Mouse (Mus musculus): Measurements from ENCODE around the gene Lrrc7. TPM values are rescaled to one million over a fixed set of nuclear protein-coding genes. Genes with fewer than 3 reads are reported as not detected.
"Not testable (repeated sequence)": the region's sequence is repeated elsewhere in the genome, so short reads cannot be mapped to it uniquely, and the experiment has no call there.

Lrrc7 gene
- polyA plus RNA-seq, 1 experiment from 2014 or later: 2.8 TPM

DNA sequence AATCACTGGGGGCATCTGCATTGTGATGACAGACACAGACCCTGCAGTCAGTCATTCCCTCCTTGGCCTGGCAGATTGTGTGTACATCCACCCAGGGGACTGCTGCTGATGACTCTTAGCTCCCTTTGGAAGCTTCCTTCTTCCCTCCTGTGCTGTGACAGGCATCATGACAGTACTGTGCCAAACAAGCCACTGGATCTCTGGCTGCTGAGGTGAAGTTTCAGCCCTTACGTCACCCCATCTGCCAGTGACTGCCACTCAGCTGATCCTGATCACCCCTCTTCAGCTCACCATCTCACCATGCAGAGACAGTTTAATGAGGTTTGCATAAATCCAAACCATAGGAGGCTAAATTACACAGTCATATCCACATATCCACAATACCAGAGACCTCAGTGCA lies 456.8 kb downstream of the Lrrc7 start:
- 80% methylated on average over 1 of the region's 1 CpGs for WGBS
- Histone ChIP-seq H3K27me3 (no peaks in the 10 kb centered on the region), H3K4me2 (replicated peaks) (no peak overlapping the region), H3K27ac (replicated peaks) (no peak overlapping the region), H3K4me1 (no peaks in the 10 kb centered on the region), H3K9ac (no peak overlapping the region), H3K36me3 (no peaks in the 10 kb centered on the region), H3K9me3 (replicated peaks) (no peaks in the 10 kb centered on the region), H3K4me3 (replicated peaks) (no peak overlapping the region)
- no peak for ATAC-seq (ENCODE audit: insufficient number of reproducible peaks, low FRiP score, low TSS enrichment, low read depth)

GRCm38 (mm10) chr3:158103467-158103866 lies 458.6 kb downstream of the Lrrc7 start:
- whole genome bisulfite sequencing: 62% methylated on average over 2 of the region's 2 CpGs
- Histone ChIP-seq H3K4me2 (replicated peaks) (no peak overlapping the region), H3K4me3 (replicated peaks) (no peak overlapping the region), H3K27me3 (no peaks in the 10 kb centered on the region), H3K9ac (no peak overlapping the region), H3K9me3 (replicated peaks) (no peaks in the 10 kb centered on the region), H3K36me3 (no peaks in the 10 kb centered on the region), H3K4me1 (no peaks in the 10 kb centered on the region), H3K27ac (replicated peaks) (no peak overlapping the region)
- no peak for ATAC-seq (ENCODE audit: insufficient number of reproducible peaks, low FRiP score, low TSS enrichment, low read depth)

GRCm38 (mm10) chr3:158102530-158102929 lies 459.5 kb downstream of the Lrrc7 start:
- H3K27me3 ChIP-seq; ATAC-seq (ENCODE audit: insufficient number of reproducible peaks, low FRiP score, low TSS enrichment, low read depth); H3K4me2 ChIP-seq (replicated peaks); H3K4me3 ChIP-seq (replicated peaks); H3K9me3 ChIP-seq (replicated peaks); H3K27ac ChIP-seq (replicated peaks); H3K9ac ChIP-seq; H3K4me1 ChIP-seq; H3K36me3 ChIP-seq: not testable (repeated sequence)
- WGBS: 85% methylated on average over 1 of the region's 1 CpGs

DNA sequence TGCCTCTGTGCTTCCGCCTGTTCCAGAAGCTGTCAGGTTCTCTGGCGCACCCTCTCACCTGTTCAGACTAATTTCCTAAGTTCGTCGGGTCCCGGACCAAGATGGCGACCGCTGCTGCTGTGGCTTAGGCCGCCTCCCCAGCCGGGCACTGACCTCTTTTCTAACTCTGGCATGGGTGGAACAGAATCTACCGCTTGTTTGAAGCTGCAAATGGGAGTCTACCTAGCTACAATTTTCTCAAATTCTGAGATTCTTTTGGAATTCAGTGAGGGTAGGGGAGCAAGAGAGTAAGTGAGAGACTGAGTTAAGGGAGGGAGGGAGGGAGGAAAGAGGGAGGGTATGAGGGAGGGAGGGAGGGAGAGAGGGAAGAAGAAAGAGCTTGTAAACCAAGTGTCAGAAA lies 460.0 kb downstream of the Lrrc7 start:
- not testable (repeated sequence) for H3K4me3 ChIP-seq (replicated peaks); H3K4me2 ChIP-seq (replicated peaks); H3K9me3 ChIP-seq (replicated peaks); H3K4me1 ChIP-seq; H3K27me3 ChIP-seq; H3K36me3 ChIP-seq; ATAC-seq (ENCODE audit: insufficient number of reproducible peaks, low FRiP score, low TSS enrichment, low read depth); H3K27ac ChIP-seq (replicated peaks); H3K9ac ChIP-seq
- 91% methylated on average over 8 of the region's 10 CpGs for WGBS

GRCm38 (mm10) chr3:158093919-158094318 lies 468.1 kb downstream of the Lrrc7 start:
- Histone ChIP-seq H3K9ac (no peak overlapping the region), H3K27me3 (no peaks in the 10 kb centered on the region), H3K36me3 (no peaks in the 10 kb centered on the region), H3K9me3 (replicated peaks) (no peaks in the 10 kb centered on the region), H3K4me3 (replicated peaks) (no peak overlapping the region), H3K4me1 (no peaks in the 10 kb centered on the region), H3K4me2 (replicated peaks) (no peak overlapping the region), H3K27ac (replicated peaks) (no peak overlapping the region)
- 80% methylated on average over 4 of the region's 4 CpGs for WGBS
- ATAC-seq (ENCODE audit: insufficient number of reproducible peaks, low FRiP score, low TSS enrichment, low read depth): no peak

DNA sequence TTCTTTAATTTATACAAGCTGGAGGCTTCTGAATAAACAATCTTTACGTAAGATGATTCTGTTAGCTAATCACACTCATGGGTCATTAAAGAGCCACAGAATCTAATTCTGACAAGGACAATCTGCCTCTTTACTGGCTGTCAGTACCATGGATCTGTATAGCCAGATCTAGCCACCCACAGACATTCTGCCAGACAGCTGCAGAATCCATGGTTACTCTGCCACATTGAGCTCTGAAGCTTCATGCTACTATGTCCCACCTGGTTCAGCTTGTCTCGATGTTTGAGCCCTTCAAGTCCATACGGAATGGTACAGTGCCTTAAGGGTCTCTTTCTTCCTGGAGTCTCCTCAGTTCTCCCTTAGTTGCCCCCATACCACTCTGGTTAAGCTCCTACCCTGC lies 470.4 kb downstream of the Lrrc7 start:
- Histone ChIP-seq H3K36me3 (no peaks in the 10 kb centered on the region), H3K9ac (no peak overlapping the region), H3K4me2 (replicated peaks) (no peak overlapping the region), H3K27me3 (no peaks in the 10 kb centered on the region), H3K4me1 (no peaks in the 10 kb centered on the region), H3K4me3 (replicated peaks) (no peak overlapping the region), H3K27ac (replicated peaks) (no peak overlapping the region), H3K9me3 (replicated peaks) (no peaks in the 10 kb centered on the region)
- no peak for ATAC-seq (ENCODE audit: insufficient number of reproducible peaks, low FRiP score, low TSS enrichment, low read depth)
- WGBS: 72% methylated on average over 3 of the region's 3 CpGs

GRCm38 (mm10) chr3:158077828-158078227 lies 484.2 kb downstream of the Lrrc7 start:
- H3K4me1 ChIP-seq: no peaks in the 10 kb centered on the region
- no peak overlapping the region for H3K9ac ChIP-seq
- WGBS: 72% methylated on average over 5 of the region's 5 CpGs
- no peaks in the 10 kb centered on the region for H3K36me3 ChIP-seq
- no peak overlapping the region for H3K4me3 ChIP-seq (replicated peaks)
- no peak for ATAC-seq (ENCODE audit: insufficient number of reproducible peaks, low FRiP score, low TSS enrichment, low read depth)
- H3K4me2 ChIP-seq (replicated peaks): no peak overlapping the region
- no peaks in the 10 kb centered on the region for H3K9me3 ChIP-seq (replicated peaks)
- no peaks in the 10 kb centered on the region for H3K27me3 ChIP-seq
- no peak overlapping the region for H3K27ac ChIP-seq (replicated peaks)

- Histone ChIP-seq H3K9ac (no peak overlapping the region), H3K36me3 (no peaks in the 10 kb centered on the region), H3K4me2 (replicated peaks) (no peak overlapping the region), H3K27ac (replicated peaks) (no peak overlapping the region), H3K9me3 (replicated peaks) (no peaks in the 10 kb centered on the region), H3K4me3 (replicated peaks) (no peak overlapping the region), H3K27me3 (no peaks in the 10 kb centered on the region), H3K4me1 (no peaks in the 10 kb centered on the region)
- ATAC-seq (ENCODE audit: insufficient number of reproducible peaks, low FRiP score, low TSS enrichment, low read depth): no peak
- 54% methylated on average over 1 of the region's 1 CpGs for WGBS
These were observed 484.6 kb downstream of the Lrrc7 start for GRCm38 (mm10) chr3:158077380-158077772.

GRCm38 (mm10) chr3:158076685-158077379 lies 485.2 kb downstream of the Lrrc7 start:
- 39% methylated on average over 4 of the region's 4 CpGs for WGBS
- H3K4me1 ChIP-seq: no peaks in the 10 kb centered on the region

DNA sequence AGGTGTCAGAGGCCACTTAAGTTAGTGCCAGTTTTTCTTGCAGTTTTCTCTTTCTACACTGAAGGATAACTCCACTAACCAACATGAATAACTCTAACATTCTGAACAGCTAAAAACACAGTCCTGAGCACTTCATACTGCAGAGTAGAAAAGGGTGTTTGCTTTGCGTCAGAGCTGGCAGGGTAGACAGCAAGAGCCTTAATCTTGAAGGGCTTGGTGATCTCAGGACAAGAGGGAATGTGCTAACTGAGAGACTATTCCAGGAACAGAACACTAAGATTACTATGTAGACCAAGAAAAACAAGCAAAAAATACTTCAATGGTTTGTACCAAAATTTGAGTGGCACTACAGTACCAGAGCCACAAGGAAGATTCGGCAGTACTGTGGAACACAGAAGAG lies 487.0 kb downstream of the Lrrc7 start:
- no peaks in the 10 kb centered on the region for H3K9me3 ChIP-seq (replicated peaks)
- WGBS: 89% methylated on average over 2 of the region's 2 CpGs
- no peak overlapping the region for H3K4me3 ChIP-seq (replicated peaks)
- H3K4me1 ChIP-seq: no peaks in the 10 kb centered on the region
- no peaks in the 10 kb centered on the region for H3K36me3 ChIP-seq
- no peak overlapping the region for H3K27ac ChIP-seq (replicated peaks)
- no peaks in the 10 kb centered on the region for H3K27me3 ChIP-seq
- H3K4me2 ChIP-seq (replicated peaks): no peak overlapping the region
- no peak for ATAC-seq (ENCODE audit: insufficient number of reproducible peaks, low FRiP score, low TSS enrichment, low read depth)
- H3K9ac ChIP-seq: no peak overlapping the region

More at GRCm38 (mm10) chr3:158076685-158077379, 485.2 kb downstream of the Lrrc7 start:
- Histone ChIP-seq H3K27ac (replicated peaks) (no peak overlapping the region), H3K9me3 (replicated peaks) (no peaks in the 10 kb centered on the region), H3K9ac (no peak overlapping the region), H3K27me3 (no peaks in the 10 kb centered on the region), H3K4me3 (replicated peaks) (no peak overlapping the region), H3K36me3 (no peaks in the 10 kb centered on the region), H3K4me2 (replicated peaks) (no peak overlapping the region)
- no peak for ATAC-seq (ENCODE audit: insufficient number of reproducible peaks, low FRiP score, low TSS enrichment, low read depth)

- H3K4me1 ChIP-seq: no peaks in the 10 kb centered on the region
- no peaks in the 10 kb centered on the region for H3K9me3 ChIP-seq (replicated peaks)
- no peaks in the 10 kb centered on the region for H3K27me3 ChIP-seq
- no peak overlapping the region for H3K4me3 ChIP-seq (replicated peaks)
- ATAC-seq (ENCODE audit: insufficient number of reproducible peaks, low FRiP score, low TSS enrichment, low read depth): no peak
- no peak overlapping the region for H3K4me2 ChIP-seq (replicated peaks)
- no peak overlapping the region for H3K9ac ChIP-seq
- 43% methylated on average over 9 of the region's 9 CpGs for WGBS
- H3K27ac ChIP-seq (replicated peaks): no peak overlapping the region
- H3K36me3 ChIP-seq: 0 out of 2 replicates have a peak, but pooled peaks cover 6% of the 10 kb centered on the region
These were observed 493.3 kb downstream of the Lrrc7 start for GRCm38 (mm10) chr3:158068613-158069263.

- 0 out of 2 replicates have a peak, but pooled peaks cover 6% of the 10 kb centered on the region for H3K36me3 ChIP-seq
- no peaks in the 10 kb centered on the region for H3K4me1 ChIP-seq
- no peaks in the 10 kb centered on the region for H3K27me3 ChIP-seq
- no peak overlapping the region for H3K4me2 ChIP-seq (replicated peaks)
- no peak for ATAC-seq (ENCODE audit: insufficient number of reproducible peaks, low FRiP score, low TSS enrichment, low read depth)
- no peaks in the 10 kb centered on the region for H3K9me3 ChIP-seq (replicated peaks)
- H3K4me3 ChIP-seq (replicated peaks): no peak overlapping the region
- WGBS: 67% methylated on average over 7 of the region's 7 CpGs
- no peak overlapping the region for H3K9ac ChIP-seq
- H3K27ac ChIP-seq (replicated peaks): no peak overlapping the region
These were observed 494.1 kb downstream of the Lrrc7 start for GRCm38 (mm10) chr3:158067916-158068315.
